Mouse (Mus musculus): ENCODE measurements around the gene Ptgs1. TPM values are rescaled to one million over a fixed set of nuclear protein-coding genes. Genes with fewer than 3 reads are reported as not detected.
"Not testable (repeated sequence)": the region's sequence is repeated elsewhere in the genome, so short reads cannot be mapped to it uniquely, and the experiment has no call there.

The Ptgs1 gene
- total RNA-seq (2015; ENCODE audit: low replicate concordance): 17.7 and 18.4 TPM in 2 replicates
- total RNA-seq (2017; ENCODE audit: low replicate concordance): 3.6 and 5.4 TPM in 2 replicates

DNA sequence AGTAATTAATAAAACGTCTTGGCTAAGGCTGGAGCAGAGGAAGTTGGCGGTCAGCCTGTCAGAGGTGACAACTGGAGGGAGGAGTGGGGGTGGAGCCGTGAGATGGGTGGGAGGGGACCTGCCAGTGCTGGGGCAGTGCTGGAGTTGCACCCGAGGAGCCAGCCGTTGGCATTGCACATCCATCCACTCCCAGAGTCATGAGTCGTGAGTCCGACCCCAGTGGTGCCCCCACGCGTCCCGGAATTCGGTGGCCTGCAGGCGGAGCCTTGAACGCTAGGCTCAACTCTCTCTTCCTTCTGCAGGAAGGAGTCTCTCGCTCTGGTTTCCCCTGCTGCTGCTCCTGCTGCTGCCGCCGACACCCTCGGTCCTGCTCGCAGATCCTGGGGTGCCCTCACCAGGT, at the start of gene Ptgs1:
Ptgs1 (plus strand) TSS at position 61 of the 400 bp plus-strand sequence.
- peak; percentile 28; the same call in 1 of the 2 replicates for ATAC-seq (replicated peaks; ENCODE audit: low FRiP score, poor library complexity, severe bottlenecking)

DNA sequence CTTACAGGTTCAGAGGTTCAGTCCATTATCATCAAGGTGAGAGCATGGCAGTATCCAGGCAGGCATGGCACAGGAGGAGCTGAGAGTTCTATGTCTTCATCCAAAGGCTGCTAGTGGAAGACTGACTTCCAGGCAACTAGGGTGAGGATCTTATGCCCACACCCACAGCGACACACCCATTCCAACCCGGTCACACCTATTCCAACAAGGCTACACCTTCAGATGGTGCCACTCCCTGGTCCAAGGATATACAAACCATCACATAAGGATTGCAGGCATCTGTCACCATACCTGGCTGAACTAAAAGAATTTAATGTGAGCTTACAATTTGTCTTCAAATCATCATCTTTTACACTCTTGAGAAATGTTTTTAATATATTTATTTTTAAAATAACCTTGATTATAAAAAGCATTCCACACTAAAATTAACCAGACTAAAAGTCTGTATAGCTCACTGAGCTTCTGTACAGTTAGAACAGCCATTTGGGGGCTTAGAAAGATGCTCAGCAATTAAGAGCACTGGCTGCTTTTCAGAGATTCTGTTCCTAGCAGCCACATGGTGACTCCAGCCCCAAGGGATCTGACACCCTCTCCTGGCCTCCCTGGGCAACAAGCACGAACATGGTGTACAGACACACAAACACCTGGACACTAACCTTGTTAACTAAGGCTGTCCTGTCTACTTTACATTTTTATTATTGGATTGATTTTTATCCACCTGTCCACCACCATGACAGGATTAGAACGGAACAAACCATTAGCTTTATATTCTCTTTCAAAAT, 48.4 kb upstream of the Ptgs1 start:
- 0 out of 2 replicates have a peak, but pooled peaks have one; percentile 41 for ATAC-seq (replicated peaks; ENCODE audit: low FRiP score, poor library complexity, severe bottlenecking)

DNA sequence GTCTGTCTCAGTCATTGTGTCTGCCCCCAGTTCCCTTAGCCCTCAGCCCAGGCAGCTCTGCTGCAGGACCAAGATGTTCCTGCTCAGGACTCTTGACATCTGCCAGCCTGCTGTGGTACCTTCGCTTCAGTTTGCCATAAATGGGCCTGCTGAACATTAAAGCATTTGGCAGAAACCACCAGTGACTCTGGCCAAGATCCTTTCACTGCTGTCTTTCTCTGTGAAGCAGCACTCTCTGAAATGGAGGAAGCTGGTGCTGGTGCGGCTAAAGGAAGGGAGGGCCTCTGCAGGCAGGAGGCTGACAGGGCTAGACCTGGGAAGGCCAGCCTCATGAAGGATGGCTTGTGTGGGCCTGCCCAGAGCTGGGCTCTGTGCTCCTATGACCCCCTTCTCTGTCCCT, 46.9 kb upstream of the Ptgs1 start:
- ATAC-seq (replicated peaks; ENCODE audit: low FRiP score, poor library complexity, severe bottlenecking): no peak

DNA sequence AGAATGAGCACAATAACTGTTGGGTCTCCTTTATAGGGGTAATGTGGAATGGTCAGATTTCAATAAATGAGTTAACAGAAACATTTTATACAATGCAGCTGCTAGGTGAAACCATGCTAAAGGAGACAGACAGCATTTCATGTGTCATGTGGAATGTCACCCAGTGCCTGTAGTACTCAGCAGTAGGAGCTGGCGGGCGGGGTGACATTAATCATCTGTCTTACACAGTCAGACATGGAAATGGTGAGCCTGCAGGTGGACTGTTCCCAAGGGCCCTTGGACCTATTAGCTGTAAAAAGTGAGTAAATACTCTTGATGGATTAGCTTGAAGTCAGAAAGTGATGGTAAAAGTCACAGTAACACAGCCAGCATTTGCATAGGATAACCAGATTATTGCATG, 46.0 kb upstream of the Ptgs1 start:
- no peak for ATAC-seq (replicated peaks; ENCODE audit: low FRiP score, poor library complexity, severe bottlenecking)

DNA sequence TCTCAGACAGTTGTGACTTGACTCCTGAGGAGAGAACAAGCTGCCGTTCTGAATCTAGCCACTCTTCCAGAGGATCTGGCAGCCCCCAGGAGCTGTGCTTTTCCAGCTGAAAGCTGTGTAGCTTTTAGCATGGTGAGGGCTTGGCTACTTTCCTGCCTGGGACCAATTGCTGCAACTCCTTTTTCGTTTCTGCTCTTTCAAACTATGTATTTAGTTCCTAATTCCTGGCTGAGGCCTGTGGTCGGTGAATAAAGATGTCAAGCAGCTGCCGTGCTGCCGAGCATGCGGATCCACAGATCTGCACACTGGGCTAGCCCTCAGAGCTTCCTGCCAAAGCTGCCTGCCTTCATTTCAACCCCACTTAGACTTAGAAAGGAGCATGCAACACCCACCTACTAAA, 45.4 kb upstream of the Ptgs1 start:
- ATAC-seq (replicated peaks; ENCODE audit: low FRiP score, poor library complexity, severe bottlenecking): no peak

DNA sequence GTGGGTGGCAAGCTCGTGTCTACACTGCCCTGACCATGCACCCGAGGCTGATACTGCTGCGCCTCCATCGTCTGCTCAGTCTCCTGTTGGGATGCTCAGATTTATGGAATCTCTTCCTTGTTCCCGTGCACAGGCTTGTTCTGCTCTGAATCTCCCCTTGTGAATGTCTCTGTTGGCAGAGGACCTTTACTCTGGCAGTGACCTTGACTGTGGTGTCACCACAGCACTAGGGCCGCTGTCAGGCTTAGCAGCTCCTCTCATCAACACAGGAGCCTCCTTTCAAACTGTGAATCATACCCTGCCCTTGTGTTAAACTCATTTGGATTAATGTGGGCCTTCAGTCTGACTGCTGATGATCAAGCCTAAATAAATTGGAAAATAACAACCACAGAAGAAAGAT, 41.0 kb upstream of the Ptgs1 start:
- ATAC-seq (replicated peaks; ENCODE audit: low FRiP score, poor library complexity, severe bottlenecking): not testable (repeated sequence)

DNA sequence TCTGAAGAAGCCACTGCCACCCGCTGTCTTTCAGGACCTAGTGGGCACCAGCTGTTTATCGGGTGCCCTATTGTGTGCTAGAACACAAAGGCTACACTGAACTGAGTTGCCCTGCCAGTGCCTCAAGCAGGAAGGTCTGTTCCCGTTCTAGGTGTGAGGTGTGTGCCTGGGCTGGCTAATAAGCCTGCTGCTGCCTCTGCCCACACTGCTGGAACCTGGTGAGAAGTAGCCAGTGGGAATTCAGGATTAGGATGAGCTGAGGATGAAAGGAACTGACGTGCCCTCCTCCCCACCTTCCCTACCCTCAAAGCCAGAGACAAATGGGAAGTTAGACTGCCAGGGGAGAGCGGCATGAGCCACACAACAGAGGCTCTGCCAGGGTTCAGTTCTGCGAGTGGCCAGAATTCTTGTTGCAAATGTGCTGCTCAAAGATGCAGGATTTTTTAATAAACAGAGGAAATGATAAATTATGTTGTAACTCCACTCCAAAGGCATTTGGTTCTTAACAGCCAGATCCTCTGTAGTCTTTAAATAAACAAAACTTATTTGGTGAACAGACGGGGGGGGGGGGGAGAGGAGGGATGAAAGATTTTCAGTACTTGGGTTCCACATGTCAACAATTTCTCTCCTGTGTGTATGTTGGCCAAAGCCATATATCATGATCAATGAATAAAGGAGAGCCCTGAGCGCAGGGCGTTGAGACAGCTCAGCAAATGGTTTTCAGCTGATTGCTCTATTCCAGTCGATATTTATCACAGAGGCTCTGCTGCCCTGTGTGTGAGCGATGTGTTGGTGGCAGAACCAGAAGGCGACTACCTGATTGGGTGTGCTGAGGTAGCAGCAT, 38.9 kb upstream of the Ptgs1 start:
- ATAC-seq (replicated peaks; ENCODE audit: low FRiP score, poor library complexity, severe bottlenecking): no peak

DNA sequence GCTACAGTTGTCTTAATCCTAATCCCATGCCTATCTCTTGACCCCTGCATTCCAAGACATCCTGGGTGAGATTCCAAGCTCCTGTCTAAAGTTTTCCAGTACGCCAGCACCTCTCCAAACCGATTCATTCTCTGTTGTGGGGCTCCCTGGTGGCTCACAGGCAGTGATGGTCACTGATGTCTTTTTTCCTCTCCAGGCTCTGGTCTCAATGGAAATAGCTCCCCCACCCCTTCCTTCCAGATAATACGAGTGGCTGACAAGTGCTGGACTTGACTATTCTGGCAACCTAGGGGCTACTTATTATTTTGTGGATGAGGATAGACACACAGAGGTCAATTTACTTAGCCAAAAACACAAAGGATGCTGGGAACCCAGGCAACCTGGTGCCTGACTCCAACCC, 33.2 kb upstream of the Ptgs1 start:
- no peak for ATAC-seq (replicated peaks; ENCODE audit: low FRiP score, poor library complexity, severe bottlenecking)

DNA sequence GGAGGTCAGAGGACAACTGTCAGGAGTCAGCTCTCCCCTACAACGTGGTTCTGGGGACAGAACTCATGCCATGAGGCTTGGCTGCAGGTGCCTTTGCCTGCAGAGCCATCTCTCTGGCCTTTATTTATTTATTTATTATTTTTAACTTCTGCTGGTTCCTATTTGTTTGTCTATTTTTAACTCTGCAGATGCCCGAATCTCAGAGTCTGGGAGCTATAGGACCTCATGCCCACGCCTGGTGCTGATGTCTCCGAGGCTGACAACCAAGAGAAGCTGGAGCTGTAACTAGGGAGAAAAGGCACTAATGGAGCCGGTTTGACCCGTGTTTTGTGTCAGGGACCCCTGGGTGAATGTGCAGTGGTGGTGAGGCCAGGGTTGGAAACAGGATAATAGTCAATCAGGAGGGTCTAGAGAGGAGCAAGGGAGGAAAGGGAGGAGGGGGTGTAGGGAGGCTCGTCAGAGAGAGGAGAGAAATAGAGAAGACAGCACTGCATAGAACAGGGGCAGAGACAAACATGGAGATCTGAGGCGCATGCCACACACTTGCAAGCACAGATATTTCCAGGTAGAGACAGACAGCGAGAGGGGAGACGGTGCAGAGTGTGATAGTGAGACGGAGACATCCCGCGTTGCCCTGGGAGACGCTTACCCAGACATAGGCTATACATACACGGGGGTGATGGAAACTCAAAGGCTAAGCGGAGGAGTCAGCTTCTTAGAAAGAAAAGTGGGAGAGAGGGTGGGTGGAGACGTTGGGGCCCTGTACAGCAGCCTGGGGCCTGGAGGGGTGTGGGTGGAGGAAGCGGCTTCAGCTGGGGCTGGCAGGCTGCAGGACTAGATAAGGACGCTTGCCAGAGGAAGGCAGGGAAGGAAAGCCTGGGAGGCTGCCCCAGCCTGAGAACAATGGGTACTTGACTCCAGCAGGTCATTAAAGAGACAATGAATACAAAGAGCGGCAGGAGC, 32.0 kb upstream of the Ptgs1 start:
- peak; percentile 97 for ATAC-seq (replicated peaks; ENCODE audit: low FRiP score, poor library complexity, severe bottlenecking)

DNA sequence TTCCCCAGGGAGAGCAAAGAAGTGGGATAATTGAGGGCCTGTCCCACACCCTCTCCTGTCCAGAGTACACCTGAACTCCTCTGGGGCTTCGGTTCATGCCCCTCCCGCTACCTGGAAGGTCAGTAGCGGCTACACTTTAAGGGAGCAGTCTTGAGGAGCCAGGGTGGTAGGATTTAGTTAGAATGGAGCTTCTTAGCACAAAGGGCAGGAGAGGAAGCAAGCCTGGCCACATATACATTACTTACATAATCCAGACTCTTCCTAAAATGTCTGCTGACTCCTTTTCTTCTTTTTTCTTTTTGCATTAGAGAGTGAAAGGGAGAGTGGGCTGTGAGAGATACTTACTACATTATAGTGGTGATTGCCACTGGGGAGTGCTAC, 31.4 kb upstream of the Ptgs1 start:
- ATAC-seq (replicated peaks; ENCODE audit: low FRiP score, poor library complexity, severe bottlenecking): peak; percentile 50

DNA sequence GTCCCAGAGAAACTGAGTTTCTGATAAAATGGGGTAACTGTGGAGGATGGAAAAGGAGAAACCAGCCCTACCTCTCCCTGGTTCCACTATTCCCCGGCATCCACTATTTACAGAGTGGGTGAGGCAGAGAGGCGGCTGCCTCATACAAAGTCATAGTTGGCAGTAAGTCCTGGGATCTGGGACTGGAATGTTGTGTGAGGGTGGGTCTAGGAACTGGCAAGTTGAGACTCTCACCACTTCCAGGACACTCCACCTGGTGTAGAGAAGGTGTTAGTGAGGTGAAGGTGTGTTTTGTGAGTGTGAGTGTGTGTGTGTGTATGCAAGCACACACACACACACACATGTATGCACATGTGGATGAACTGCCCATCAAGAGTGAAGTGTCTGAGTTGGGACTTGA, 29.4 kb upstream of the Ptgs1 start:
- ATAC-seq (replicated peaks; ENCODE audit: low FRiP score, poor library complexity, severe bottlenecking): no peak

DNA sequence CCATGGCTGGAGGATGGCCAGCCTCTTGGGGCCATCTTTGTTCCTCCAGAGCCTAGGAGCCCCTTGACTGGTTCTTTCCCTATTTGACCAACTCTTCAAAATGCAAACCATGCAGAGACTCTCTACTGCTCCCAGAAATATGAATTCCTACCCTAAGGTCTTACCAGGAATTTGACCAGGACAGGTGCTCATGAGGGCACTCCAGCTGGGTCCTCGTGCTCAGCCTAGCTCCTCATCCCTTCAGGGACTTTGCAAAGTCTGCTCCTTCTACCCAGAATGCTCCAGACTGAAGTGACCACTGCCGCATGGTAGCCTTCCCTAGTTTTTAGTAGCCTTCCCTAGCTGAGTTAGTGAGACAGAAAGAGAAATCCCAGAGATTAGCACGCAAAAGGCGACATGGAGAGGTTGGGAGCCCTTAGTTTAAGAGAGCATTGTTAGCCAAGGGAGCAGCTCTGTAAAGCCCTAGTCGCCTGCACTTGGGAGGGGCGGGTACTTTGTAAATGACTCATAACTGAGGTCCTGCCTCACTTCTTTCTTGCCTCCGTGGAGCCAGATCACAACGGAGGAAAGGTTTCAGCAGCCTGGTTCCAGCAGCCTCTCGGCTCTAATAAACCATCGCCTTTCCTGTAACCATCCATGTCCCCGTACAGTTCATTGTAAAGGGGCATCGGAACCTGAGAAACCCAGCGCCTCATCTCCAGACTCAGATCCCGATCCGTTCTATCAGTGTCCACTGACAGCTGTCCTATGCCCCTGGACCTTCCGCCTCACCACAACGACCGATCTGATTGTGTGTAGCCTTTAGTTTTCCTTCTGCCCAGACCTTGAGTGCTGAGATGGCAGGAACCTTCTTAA, 28.2 kb upstream of the Ptgs1 start:
- no peak for ATAC-seq (replicated peaks; ENCODE audit: low FRiP score, poor library complexity, severe bottlenecking)

DNA sequence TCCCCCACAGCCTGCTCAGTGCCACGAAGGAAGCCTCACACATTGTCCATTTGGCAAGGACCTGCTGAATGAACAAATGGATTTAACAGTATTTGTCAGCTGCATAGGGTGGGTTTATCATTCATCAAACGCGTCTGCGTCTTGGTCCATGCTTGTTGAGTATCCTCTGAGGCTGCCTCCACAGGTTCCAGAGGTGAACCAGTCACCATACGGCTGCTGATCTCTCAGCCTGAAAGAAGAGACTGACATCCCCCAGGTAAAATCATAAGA, 27.7 kb upstream of the Ptgs1 start:
- ATAC-seq (replicated peaks; ENCODE audit: low FRiP score, poor library complexity, severe bottlenecking): no peak

DNA sequence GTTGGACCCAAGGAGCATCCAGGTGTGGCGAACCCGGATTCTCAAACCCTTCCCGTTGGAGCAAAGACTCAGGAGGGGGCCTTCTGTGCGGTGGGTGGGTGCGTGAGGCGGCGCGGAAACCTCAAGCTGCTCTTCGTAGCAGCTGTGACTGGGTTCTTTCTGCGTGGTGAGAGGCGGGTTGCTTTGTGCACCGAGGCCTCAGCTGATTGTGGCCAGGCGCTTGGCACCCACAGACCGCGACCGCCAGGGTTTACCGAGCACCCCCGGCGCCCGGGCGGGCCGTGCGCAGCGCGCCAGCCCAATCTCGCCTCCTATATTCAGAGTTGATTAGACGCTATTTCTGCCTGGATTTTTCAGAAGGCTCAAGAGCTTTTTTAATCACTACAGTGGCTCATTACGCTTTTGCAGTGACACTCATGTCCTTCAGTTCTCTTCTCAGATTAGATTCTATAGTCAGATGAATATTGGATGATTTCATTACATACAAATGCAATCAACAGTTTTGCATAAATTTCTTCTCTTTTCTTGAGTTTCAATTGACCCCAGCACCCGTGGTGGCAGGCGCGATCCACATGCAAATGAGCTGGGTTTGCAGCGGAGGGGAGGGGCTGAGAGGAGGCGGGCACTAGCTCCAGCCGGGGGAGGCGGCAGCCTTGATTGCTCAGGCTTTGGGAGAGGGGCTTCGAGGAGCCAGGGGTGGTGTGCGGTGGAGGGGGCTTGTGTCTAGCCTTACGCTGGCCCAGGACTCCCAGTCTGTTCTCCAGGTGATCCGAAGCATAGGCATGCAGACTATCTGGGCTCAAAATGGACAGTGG, 27.0 kb upstream of the Ptgs1 start:
- ATAC-seq (replicated peaks; ENCODE audit: low FRiP score, poor library complexity, severe bottlenecking): no peak

DNA sequence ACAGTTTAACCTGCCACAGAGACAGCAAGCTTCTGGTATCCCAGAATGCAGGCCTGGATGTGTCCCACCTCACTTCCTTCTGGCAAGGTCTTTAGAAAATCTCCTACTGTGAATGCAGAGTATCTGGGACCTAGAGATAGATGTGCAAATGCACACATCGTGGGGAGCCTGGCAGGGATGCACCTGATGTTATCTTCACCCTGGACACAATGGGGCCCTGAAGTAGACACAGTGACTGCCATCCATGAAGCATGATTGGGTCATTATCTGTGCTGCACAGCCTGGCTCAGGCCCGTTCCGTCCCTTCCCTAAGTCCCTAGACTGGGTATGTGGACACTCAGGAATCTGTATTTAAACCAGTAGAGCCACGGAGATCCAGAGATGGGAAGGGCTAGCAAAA, 25.6 kb upstream of the Ptgs1 start:
- no peak for ATAC-seq (replicated peaks; ENCODE audit: low FRiP score, poor library complexity, severe bottlenecking)

DNA sequence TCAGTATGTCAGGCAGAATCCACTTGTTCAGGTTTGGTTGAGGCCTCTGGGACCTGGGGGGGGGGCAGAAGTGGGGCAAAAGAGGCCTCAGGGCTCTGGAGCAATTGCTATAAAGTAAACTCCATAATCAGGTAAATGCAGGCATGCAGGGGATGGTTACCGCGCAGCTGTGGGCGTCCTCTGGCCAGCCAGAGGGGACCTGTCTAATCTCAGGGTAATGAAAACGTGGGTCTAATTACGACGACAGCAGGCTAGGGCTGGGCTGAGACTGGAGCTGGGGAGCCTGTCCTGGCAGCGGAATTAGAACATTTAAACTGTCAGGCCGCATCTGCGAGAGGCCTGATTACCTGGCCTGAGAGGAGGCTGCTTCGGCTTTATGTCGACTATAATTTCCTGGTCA, 23.2 kb upstream of the Ptgs1 start:
- ATAC-seq (replicated peaks; ENCODE audit: low FRiP score, poor library complexity, severe bottlenecking): no peak

DNA sequence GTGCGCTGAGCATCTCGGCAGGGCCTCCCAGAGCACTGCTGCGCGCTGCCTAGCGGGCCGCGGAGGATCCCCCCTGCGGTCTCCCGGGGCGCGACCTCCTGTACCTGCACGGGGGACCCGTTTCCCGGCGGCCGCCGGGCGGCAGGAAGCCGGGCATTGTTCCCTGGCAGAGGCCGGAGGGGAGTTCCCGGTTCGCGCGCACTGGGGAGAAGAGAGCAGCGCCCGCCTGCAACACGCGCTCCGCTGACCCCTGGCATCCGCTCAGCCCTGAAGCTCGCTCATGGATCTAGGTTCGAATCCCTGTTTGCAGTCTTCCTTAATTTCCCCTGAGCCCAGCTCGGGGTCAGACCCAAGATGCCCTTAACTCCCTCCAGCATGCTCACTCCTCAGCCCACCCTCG, 19.4 kb upstream of the Ptgs1 start:
- ATAC-seq (replicated peaks; ENCODE audit: low FRiP score, poor library complexity, severe bottlenecking): no peak

DNA sequence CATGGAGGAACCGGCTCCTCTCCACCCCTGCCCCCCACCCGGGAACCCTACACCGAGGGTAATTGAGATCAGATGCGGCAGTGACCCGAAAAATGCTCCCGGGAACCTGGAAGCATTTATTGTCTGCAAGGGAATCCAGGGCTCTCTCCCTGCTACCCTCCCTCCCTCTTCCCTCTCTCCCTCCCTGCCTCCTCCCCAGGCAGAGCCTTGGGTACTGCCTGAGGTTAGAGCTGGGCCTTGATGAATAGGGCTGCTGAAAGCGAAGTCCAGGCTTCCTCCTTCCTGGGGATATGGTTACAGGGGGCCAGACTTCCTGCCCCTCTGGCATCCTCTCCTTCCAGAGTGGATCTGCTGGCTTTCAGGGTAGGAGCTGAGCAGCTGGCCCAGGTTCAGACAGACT, 18.4 kb upstream of the Ptgs1 start:
- no peak for ATAC-seq (replicated peaks; ENCODE audit: low FRiP score, poor library complexity, severe bottlenecking)

DNA sequence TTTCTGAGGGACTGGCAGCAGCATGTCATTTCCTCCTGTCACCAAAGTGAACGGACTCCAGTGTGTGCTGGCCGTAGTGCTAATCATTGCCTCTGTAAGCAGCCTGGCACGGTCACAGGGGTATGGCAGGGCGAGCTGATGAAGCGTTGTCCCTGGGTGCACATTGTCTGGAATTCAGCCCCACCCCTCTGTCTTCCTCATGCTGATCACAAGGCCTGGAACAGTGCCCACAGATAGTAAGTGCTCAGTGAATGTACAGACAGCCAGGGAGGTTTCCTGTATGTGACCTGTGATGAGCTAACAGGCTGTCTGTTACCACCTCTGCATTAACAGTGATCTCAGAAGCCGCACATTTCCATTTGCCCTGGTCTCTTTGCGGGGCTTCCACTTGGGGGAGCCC, 17.1 kb upstream of the Ptgs1 start:
- no peak for ATAC-seq (replicated peaks; ENCODE audit: low FRiP score, poor library complexity, severe bottlenecking)

Measured in erythroid progenitor cell, adult 5-6 weeks (primary cell).